Mouse (Mus musculus) G1E (cell line): ENCODE results near the gene Ptprj.

Source experiments
- CTCF ChIP-seq: IDR thresholded peaks from 2 replicates; pipeline ENCODE4 v1.5.1; 2012; ENCODE audit warnings: low read depth, low read length, inconsistent platforms, mixed read lengths
- POLR2AphosphoS5 ChIP-seq: IDR thresholded peaks from 2 replicates; pipeline ENCODE4 v1.6.1; 2012; ENCODE audit warnings: low read depth, low read length, inconsistent platforms; ENCODE audit not compliant: insufficient replicate concordance
- TAL1 ChIP-seq: conservative IDR thresholded peaks from 2 replicates; pipeline ENCODE4 v1.6.1; 2012; ENCODE audit warnings: low read depth, low read length, inconsistent platforms, mixed read lengths

DNA sequence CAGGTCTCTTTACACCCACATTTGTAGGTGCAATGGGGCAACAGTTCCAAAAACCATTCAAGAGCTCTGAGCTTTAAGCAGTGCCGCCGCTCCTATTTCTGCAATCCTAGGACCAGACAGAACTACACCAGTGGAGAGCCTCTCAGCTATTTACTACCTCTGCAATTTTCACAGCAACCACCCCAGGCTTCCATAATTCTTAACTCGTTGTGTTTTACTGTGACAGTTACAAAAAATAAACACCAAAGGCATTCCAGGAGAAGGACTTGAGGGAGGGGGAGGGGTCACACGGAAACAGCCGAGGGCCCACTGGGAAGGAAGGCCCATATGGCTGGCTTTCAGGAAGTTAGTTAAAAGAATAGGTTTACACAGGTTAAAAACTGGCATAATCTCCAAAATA lies 8.3 kb downstream of the Ptprj start:
- TF ChIP-seq CTCF (no peak), TAL1 (no peak), POLR2AphosphoS5 (no peak)
